Mouse (Mus musculus): Measurements from ENCODE around the gene Olfr1245. TPM values are rescaled to one million over a fixed set of nuclear protein-coding genes. Genes with fewer than 3 reads are reported as not detected.
"Not testable (repeated sequence)": the region's sequence is repeated elsewhere in the genome, so short reads cannot be mapped to it uniquely, and the experiment has no call there.

Olfr1245 gene
- total RNA-seq (2014; rRNA removed): not detected in 2 replicates
- not detected in 2 replicates for polyA plus RNA-seq (2012; rRNA removed)

GRCm38 (mm10) chr2:89578347-89578746, at the start of gene Olfr1245:
Olfr1245 (minus strand) TSS chr2:89578447.
- H3K4me3 ChIP-seq (ENCODE audit: insufficient read depth, low read depth, low read length): no peak within 1 kb of the TSS
- H3K9ac ChIP-seq (ENCODE audit: low read depth, low read length): no peak within 1 kb of the TSS
- TF ChIP-seq POLR2A (IDR thresholded peaks at IDR 0.05; ENCODE audit: extremely low read depth, insufficient read depth, low read length) (no peak), CTCF (IDR thresholded peaks at IDR 0.05; ENCODE audit: low read depth, low read length) (no peak)
- H3K79me2 ChIP-seq (ENCODE audit: control insufficient read depth, insufficient read depth, low read length): no peaks in the 10 kb centered on the region
- H3K36me3 ChIP-seq (ENCODE audit: control insufficient read depth, insufficient read depth, low read length): no peaks in the 10 kb centered on the region
- no peaks in the 10 kb centered on the region for H3K4me1 ChIP-seq (ENCODE audit: control insufficient read depth, insufficient read depth, low read length)
- DNase-seq (ENCODE audit: extremely low read depth, low read depth, low spot score): no peak
- no peaks in the 10 kb centered on the region for H3K27me3 ChIP-seq (ENCODE audit: control insufficient read depth, insufficient read depth, low read length)
- no peak within 1 kb of the TSS for H3K27ac ChIP-seq (replicated peaks; ENCODE audit: insufficient read depth, low read depth, low read length)
- 87% methylated on average over 1 of the region's 1 CpGs for WGBS

GRCm38 (mm10) chr2:89618145-89618544, 39.9 kb upstream of the Olfr1245 start, which contains the start of gene Olfr1248:
Olfr1248 (minus strand) TSS chr2:89618245.
- not testable (repeated sequence) for DNase-seq (ENCODE audit: extremely low read depth, low read depth, low spot score); H3K9ac ChIP-seq (ENCODE audit: low read depth, low read length); H3K27me3 ChIP-seq (ENCODE audit: control insufficient read depth, insufficient read depth, low read length); H3K4me1 ChIP-seq (ENCODE audit: control insufficient read depth, insufficient read depth, low read length); H3K4me3 ChIP-seq (ENCODE audit: insufficient read depth, low read depth, low read length); H3K36me3 ChIP-seq (ENCODE audit: control insufficient read depth, insufficient read depth, low read length); H3K79me2 ChIP-seq (ENCODE audit: control insufficient read depth, insufficient read depth, low read length); H3K27ac ChIP-seq (replicated peaks; ENCODE audit: insufficient read depth, low read depth, low read length)
- 78% methylated on average over 1 of the region's 1 CpGs for WGBS

DNA sequence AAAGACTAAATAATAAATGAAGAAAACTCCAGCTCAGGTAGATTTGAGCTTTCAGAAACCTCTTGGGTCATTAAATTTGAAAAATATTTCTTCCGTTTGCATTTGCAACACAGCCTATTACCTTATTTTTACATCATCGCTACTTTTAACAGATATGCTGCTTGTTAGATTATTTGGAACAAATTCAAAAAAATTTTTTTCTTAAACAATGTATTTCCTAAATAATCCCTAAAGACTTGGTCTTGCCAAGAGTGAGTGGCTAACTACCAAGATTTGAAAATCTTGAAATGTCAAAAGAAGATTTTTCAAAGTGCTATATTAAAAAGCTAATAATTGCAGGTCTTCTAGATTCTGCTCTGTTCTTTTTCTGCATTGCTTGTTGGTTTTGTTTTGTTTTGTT, 35.8 kb upstream of the Olfr1245 start, which contains the start of gene Olfr1247:
Gene Olfr1247, minus strand, starts transcription at position 101 of the 400 bp plus-strand sequence.
- DNase-seq (ENCODE audit: extremely low read depth, low read depth, low spot score): no peak
- H3K9ac ChIP-seq (ENCODE audit: low read depth, low read length): no peak within 1 kb of the TSS
- no peak within 1 kb of the TSS for H3K27ac ChIP-seq (replicated peaks; ENCODE audit: insufficient read depth, low read depth, low read length)
- TF ChIP-seq POLR2A (IDR thresholded peaks at IDR 0.05; ENCODE audit: extremely low read depth, insufficient read depth, low read length) (no peak), CTCF (IDR thresholded peaks at IDR 0.05; ENCODE audit: low read depth, low read length) (no peak)
- no peaks in the 10 kb centered on the region for H3K27me3 ChIP-seq (ENCODE audit: control insufficient read depth, insufficient read depth, low read length)
- no peaks in the 10 kb centered on the region for H3K36me3 ChIP-seq (ENCODE audit: control insufficient read depth, insufficient read depth, low read length)
- WGBS: 83% methylated on average over 2 of the region's 2 CpGs
- no peak within 1 kb of the TSS for H3K4me3 ChIP-seq (ENCODE audit: insufficient read depth, low read depth, low read length)
- no peaks in the 10 kb centered on the region for H3K4me1 ChIP-seq (ENCODE audit: control insufficient read depth, insufficient read depth, low read length)
- no peaks in the 10 kb centered on the region for H3K79me2 ChIP-seq (ENCODE audit: control insufficient read depth, insufficient read depth, low read length)

- TF ChIP-seq CTCF (IDR thresholded peaks at IDR 0.05; ENCODE audit: low read depth, low read length): no peak
- TF ChIP-seq POLR2A (IDR thresholded peaks at IDR 0.05; ENCODE audit: extremely low read depth, insufficient read depth, low read length): no peak
- Histone ChIP-seq H3K27ac (replicated peaks; ENCODE audit: insufficient read depth, low read depth, low read length) (no peak within 1 kb of the TSS), H3K79me2 (ENCODE audit: control insufficient read depth, insufficient read depth, low read length) (no peaks in the 10 kb centered on the region), H3K4me1 (ENCODE audit: control insufficient read depth, insufficient read depth, low read length) (no peaks in the 10 kb centered on the region), H3K27me3 (ENCODE audit: control insufficient read depth, insufficient read depth, low read length) (no peaks in the 10 kb centered on the region), H3K4me3 (ENCODE audit: insufficient read depth, low read depth, low read length) (no peak within 1 kb of the TSS), H3K36me3 (ENCODE audit: control insufficient read depth, insufficient read depth, low read length) (no peaks in the 10 kb centered on the region), H3K9ac (ENCODE audit: low read depth, low read length) (no peak within 1 kb of the TSS)
- DNase-seq (ENCODE audit: extremely low read depth, low read depth, low spot score): no peak
- 67% methylated on average over 2 of the region's 2 CpGs for WGBS
These were observed 14.8 kb upstream of the Olfr1245 start, which contains the start of gene Olfr1246 for GRCm38 (mm10) chr2:89593057-89593456. Olfr1246 (minus strand) TSS chr2:89593157.

DNA sequence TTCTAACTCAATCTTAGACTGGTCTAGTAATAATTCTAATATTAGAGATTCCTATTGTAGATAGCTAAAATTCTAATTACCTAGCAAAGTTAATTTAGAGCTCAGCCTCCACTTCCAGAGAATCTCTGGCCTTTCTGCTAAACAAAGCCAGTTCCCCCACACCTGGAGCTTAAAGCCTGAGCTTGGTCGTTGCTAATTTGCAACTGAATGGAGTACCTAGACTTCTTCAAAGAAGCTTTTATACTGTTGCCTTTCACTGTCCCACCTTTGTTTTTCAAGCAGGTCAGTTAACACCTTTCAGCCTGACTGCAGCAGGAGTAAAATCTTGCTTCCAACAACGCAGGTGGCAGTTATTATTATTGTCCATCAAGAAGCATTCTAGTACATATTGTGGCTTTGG, 15.5 kb downstream of the Olfr1245 start:
- not testable (repeated sequence) for H3K4me1 ChIP-seq (ENCODE audit: control insufficient read depth, insufficient read depth, low read length); H3K27me3 ChIP-seq (ENCODE audit: control insufficient read depth, insufficient read depth, low read length); DNase-seq (ENCODE audit: extremely low read depth, low read depth, low spot score); H3K36me3 ChIP-seq (ENCODE audit: control insufficient read depth, insufficient read depth, low read length); H3K4me3 ChIP-seq (ENCODE audit: insufficient read depth, low read depth, low read length); H3K27ac ChIP-seq (replicated peaks; ENCODE audit: insufficient read depth, low read depth, low read length); H3K79me2 ChIP-seq (ENCODE audit: control insufficient read depth, insufficient read depth, low read length); H3K9ac ChIP-seq (ENCODE audit: low read depth, low read length)
- 62% methylated on average over 2 of the region's 2 CpGs for WGBS

GRCm38 (mm10) chr2:89544516-89544915, 33.7 kb downstream of the Olfr1245 start:
- Histone ChIP-seq H3K4me1 (ENCODE audit: control insufficient read depth, insufficient read depth, low read length) (no peaks in the 10 kb centered on the region), H3K9ac (ENCODE audit: low read depth, low read length) (no peak overlapping the region), H3K79me2 (ENCODE audit: control insufficient read depth, insufficient read depth, low read length) (no peaks in the 10 kb centered on the region), H3K36me3 (ENCODE audit: control insufficient read depth, insufficient read depth, low read length) (no peaks in the 10 kb centered on the region), H3K4me3 (ENCODE audit: insufficient read depth, low read depth, low read length) (no peak overlapping the region), H3K27ac (replicated peaks; ENCODE audit: insufficient read depth, low read depth, low read length) (no peak overlapping the region), H3K27me3 (ENCODE audit: control insufficient read depth, insufficient read depth, low read length) (no peaks in the 10 kb centered on the region)
- 52% methylated on average over 2 of the region's 2 CpGs for WGBS
- no peak for TF ChIP-seq CTCF (IDR thresholded peaks at IDR 0.05; ENCODE audit: low read depth, low read length)
- TF ChIP-seq POLR2A (IDR thresholded peaks at IDR 0.05; ENCODE audit: extremely low read depth, insufficient read depth, low read length): no peak
- no peak for DNase-seq (ENCODE audit: extremely low read depth, low read depth, low spot score)

All from liver, adult 2 months (tissue).